Mouse (Mus musculus): ENCODE measurements at regions not wholly inside any gene's neighbourhood (a gene's known extent, or its start where the extent isn't known, plus 50 kb on each side); places are given as distances from the start of the nearest gene placed in this dataset.
A peak's percentile ranks its signal among the peaks of the same experiment; 100 is the strongest.

DNA sequence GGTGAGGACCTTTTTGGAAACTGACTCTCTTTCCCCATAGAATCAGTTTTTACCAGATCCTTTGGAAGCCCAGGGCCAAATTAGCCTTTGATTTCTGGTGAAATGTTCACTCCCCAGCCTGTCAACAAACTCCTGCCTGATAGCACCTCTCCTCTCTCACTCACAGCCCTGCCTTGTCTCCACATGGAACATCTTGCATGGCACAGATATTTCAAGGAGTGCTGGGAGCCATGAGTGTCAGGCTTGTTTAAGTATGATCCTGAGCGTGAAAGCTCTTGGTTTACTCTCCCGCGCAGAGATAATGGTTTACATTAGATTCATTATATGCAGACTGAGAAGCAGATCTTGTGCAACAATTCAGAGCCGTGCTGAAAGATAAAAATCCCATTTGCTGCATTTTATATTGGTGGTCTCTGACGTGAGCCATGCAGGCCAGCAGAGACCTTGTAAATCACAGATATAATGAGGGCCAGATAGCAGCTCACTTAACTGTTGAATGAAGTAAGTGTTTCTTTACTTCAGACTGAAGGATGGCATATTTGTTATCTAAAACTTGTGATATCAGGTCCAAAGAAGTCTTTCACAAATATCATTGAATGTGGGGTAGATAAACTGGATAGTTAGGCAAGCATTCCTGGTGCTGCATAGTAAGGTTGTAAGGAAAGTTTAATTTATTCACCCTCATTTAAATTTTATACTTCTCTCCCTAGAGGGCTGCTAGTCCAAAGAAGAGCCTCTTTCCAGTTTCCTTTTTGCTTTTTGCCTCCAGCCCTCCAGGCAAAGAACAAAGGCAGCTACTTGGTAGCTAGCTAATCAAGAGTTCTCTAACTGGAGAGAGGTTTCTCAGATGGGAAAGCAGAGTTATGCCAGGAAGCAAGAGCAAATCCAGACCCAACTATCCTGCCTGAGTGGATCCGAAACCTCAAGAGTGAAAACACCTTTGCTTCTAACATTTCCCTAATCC, 81.8 kb downstream of the Tbx18 start:
- DNase-seq (ENCODE audit: low spot score): no peak

DNA sequence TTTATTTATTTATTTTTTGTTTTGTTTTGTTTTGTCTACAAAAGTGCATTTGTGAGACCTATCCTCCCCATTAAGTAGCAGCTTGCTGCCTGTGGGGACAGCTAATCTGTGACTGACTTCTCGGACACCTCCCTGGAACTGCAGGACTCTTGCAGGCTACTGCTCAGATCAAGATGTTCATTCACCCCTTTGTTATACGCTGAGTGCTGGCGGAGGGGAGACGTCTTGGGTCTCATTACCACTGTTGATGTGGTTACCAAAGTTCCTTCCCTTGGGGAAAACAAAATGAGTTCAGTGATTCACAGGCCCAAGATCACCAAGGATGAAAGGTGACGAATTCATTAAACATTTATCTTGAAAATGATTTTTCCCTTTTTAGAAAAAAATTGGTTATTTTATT, 82.7 kb downstream of the Tbx18 start:
- DNase-seq (ENCODE audit: low spot score): no peak

DNA sequence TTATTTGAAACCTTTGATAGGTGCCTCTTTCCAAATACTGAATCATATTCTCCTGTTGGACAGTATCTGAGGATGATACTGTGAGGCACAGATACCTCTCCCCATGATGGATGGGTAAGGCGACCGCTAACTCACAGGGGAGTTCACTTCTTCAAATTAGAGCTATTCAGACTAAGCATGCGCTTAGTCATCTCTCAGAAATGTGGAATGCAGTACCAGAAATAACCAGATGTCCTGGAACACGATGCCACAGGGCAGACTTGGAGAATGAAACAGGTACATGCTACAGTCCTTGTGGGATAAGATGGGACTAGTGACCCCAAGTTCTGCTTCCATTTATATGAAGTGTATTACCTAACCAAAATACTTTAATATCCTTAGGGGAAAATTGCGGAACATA, 86.0 kb downstream of the Tbx18 start:
- no peak for DNase-seq (ENCODE audit: low spot score)

DNA sequence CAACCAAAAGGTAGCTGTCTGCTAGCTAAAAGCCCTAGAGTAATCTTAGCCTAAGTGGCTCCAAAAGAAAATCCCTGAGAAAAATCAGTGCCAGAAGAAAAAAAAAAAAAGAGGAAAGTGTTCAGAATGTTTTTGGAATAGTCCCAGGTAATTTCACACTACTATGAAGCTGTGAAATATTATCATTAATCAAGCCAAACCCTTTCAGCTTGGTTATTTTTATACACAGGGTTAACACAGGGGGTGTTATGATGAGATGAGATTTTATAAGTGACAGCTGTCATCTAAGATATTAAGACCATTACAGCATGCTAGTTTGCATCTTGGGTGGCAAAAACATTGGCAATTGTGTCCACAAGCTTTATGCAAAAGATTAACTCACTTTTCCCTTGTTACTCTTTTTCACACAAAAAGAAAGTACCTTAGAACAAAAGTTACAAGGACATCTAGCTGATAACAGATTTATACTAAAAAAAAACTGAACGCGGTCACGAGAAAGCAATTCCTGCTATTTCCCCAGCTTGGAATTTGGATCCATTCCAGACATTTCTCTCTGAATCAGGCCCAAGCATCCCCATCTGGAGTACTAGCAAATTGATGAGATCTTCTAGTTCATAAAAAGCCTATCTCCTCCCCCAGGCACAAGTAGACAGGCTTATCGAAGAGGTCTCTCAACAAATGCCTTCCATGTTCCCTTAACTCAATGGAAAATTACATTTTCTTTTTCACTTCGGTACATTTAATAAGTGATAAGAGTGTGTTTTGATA, 97.0 kb downstream of the Tbx18 start:
- peak; percentile 36 for DNase-seq (ENCODE audit: low spot score)

DNA sequence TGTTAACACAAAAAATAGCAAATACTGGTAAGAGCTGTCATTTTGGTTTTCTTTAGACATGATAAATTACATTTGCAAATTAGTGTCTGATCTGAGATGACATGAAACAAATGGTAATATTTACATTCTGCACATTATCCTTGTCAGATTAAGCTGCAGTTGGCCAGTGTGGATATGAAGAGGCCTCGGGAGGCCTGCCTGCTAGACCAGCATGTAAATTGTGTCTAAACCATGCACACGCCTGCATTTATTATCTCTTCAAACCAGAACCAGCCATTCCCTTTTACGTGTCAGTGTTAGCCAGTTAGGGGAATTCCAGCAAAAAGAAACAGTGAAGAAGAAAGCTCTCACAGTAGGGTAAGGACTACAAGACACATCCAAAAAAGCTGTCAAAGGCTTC, 104.6 kb downstream of the Tbx18 start:
- DNase-seq (ENCODE audit: low spot score): no peak

DNA sequence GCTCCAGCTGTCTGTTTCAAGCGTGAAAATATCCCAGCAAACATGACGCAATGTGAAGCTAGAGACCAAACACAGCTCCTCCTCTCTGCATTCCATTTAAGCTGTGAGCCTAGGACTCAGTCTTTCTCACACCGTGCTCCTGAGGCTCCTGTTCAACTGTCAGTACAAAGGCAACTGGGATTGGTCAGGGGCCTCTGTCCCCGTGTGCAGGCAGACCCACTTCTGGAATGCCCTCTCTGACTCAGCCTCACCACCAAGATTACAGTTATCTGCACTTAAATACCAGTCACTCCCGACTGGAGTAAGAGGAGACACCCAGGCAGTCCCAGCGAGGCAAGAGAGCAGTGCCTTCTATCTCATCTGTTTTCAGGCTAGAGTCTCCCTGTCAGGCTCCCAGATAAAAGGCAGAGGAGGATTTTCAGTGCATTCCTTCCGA, 112.8 kb downstream of the Tbx18 start:
- no peak for DNase-seq (ENCODE audit: low spot score)

- no peak for DNase-seq (ENCODE audit: low spot score)
These were observed 123.0 kb downstream of the Tbx18 start for GRCm38 (mm10) chr9:87607878-87608631.

DNA sequence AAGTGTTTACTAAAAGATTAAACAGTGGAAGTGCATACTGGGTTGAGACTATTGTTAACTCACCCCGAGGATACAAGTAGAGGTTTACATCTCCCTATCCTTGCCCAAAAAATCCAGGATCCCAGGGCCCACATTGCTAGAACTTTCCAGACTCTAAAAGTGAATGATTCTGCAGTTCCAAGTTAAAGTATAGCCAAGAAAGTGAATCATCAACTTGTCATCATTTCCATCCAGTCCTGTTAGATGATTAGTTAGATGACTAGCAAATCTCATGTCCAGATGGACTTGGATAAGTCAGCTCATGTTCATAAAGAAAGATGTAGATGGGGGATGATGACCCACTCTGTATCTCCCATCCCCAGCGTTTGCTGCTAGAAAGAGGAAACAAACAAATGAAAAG, 155.5 kb downstream of the Tbx18 start:
- no peak for DNase-seq (ENCODE audit: low spot score)

- no peak for DNase-seq (ENCODE audit: low spot score)
These were observed 156.7 kb downstream of the Tbx18 start for GRCm38 (mm10) chr9:87574250-87574864.

DNA sequence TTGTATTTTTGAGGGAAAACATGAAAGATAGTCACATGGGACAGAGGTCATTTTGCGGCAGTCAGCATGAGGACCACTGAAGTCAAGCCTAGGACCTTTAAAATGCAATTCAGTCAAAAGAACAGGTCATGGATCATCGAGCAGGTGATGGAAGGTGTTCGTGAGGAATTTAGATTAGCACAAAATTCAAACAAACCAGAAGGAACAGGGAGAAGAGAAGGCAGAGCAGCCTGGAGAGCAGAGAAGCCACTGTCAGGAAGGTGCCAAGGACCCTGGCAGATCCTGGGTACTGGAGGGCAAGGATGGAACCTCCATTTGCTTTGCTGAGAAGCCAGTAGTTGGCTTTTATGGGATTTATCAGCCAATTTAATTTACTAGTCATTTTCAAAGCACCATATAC, 167.8 kb downstream of the Tbx18 start:
- DNase-seq (ENCODE audit: low spot score): no peak

DNA sequence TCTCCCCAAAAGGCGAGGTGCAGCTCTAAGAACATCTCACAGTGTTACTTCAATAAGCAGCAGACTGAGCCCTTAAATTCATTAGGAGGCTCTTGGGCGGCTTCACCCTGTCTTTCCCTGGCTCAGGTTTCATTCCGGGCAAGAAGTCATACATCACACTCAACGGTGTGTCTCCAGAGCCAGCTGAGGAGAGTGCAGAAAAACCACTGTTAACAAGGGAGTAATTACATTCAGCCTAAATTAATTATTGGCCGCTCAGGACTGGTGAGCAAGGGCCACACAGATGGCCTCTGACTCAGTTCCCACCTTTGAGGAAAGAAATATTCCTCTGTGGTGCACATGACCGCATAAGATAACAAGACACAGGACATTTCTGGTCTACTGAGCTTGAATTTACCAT, 168.3 kb downstream of the Tbx18 start:
- DNase-seq (ENCODE audit: low spot score): no peak

GRCm38 (mm10) chr9:87557841-87558240, 173.2 kb downstream of the Tbx18 start:
- DNase-seq (ENCODE audit: low spot score): no peak

DNA sequence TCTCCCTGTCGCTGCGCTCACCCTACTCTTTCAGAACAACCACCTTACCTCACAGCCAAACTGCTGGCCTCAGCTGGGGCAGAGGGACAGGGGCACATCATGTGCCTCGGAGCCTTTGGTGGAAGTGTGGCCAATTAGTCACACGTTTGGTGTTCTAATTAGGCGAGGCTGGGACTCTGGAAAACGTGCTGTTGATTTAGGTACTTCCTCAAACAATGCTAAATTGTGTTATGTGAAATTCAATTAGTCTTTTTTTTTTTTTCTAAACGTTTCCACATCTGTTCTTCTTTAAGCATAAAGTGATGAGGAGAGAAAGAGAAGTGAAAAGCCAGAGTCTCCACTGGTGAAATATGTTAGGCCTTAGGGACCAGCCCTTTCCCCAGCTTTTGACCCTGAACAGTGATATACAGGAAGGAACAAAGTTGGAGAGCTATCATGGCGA, 174.1 kb downstream of the Tbx18 start:
- no peak for DNase-seq (ENCODE audit: low spot score)

- no peak for DNase-seq (ENCODE audit: low spot score)
These were observed 174.5 kb downstream of the Tbx18 start for GRCm38 (mm10) chr9:87556552-87556951.

DNA sequence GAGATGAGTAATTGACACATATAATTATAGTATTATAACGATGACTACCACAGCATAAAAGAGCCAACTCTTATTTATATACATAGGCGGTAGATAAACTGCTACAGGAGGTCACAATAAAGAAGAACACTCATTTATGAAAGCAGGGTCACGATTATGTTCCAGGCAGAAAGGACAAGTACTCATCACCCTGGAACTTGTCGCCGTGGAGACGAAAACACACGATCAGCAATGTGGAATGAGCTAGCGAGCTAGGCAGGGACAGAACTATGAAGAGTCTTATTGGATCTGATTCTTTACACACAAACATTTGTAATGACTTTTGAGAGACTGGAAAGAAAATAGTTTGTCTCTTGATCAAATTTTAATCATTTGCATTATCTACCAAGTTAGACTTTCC, 197.9 kb downstream of the Tbx18 start:
- no peak for DNase-seq (ENCODE audit: low spot score)

GRCm38 (mm10) chr9:87529908-87530307, 201.2 kb downstream of the Tbx18 start:
- DNase-seq (ENCODE audit: low spot score): no peak

DNA sequence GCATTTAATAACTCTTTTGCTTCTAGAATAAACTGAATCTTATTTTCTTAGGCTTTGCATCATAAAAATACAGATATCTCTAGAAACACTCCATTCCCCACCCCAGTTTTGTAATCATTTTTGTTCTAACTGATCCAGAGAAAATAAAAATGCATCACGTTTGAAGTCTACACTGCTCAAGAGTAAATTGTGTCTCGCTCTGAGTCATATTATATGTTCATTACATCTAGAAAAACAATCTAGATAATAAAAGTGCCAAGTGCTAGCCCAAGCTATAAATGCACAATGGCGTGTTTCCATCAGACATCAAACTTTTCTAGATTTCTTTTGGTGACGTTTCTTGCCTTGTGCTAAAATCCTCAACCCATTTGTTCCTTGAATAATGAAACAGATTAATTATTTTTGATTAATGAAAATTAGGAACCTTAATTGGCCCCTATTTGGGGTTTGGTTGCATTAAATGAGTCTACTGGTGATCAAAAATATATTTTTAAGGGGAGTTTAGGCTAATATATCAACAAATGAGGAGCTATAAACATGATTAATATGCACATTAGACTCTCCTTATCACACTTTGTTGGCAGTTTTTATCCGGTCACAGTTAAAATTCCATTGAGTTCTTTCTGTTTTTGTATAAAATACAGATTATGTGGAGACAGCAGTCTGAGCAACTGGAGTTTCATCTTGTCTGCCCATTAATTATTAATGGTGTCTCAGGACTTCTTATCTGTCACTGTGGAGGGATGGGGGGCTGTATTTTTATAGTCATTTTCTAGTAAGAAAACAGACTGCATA, 206.0 kb downstream of the Tbx18 start:
- DNase-seq (ENCODE audit: low spot score): no peak

- DNase-seq (ENCODE audit: low spot score): no peak
These were observed 220.4 kb downstream of the Tbx18 start for GRCm38 (mm10) chr9:87510683-87511082.

GRCm38 (mm10) chr9:87504673-87505385, 226.2 kb downstream of the Tbx18 start:
- no peak for DNase-seq (ENCODE audit: low spot score)

GRCm38 (mm10) chr9:87464141-87464540, 208.8 kb upstream of the Cep162 start:
- DNase-seq (ENCODE audit: low spot score): no peak
